Comparison of ENCODE assay signal across 23 mouse cellular contexts in genomic region chr16:35847138-35847537, GRCm38 (mm10). TPM values are rescaled to one million over a fixed set of nuclear protein-coding genes. Genes with fewer than 3 reads are reported as not detected.
A peak's percentile ranks its signal among the peaks of the same experiment; 100 is the strongest.
DNase-seq lines count a peak whose midpoint lies in the region; ATAC-seq and TF ChIP-seq lines count a peak whose summit lies in the region.
"Had no signal": no experiment of that assay in that cellular context is flagged by ENCODE, and none has a peak within 500 bp of the region (broad histone marks: within the 10 kb centered on the region; RNA-seq: fewer than 3 reads in every experiment).

No protein-coding gene starts in this region.

- intact Hi-C loops in heart, postnatal 25 days (cut with DNase I), result no loop called here

- peaks cover 0 to 3% of the 10 kb centered on the region in 2 experiments; a peak in 2 of 4 replicates for H3K36me3 ChIP-seq in MEL (ENCODE audit: control insufficient read depth in 1 of 2, insufficient read depth in 2 of 2, low read length in 2 of 2)
- H3K36me3 ChIP-seq: G1E had no signal

- H3K4me3 ChIP-seq in MEL (ENCODE audit: control insufficient read depth in 1 of 2, insufficient read depth in 1 of 2, low read depth in 2 of 2, low read length in 2 of 2), result no peak overlapping the region

- no peak overlapping the region for H3K27ac ChIP-seq in MEL (ENCODE audit: control insufficient read depth, low read depth, low read length)

- H3K4me1 ChIP-seq in MEL (ENCODE audit: control insufficient read depth in 1 of 2, insufficient read depth in 2 of 2, low read length in 2 of 2), result peaks cover 0 to 4% of the 10 kb centered on the region in 2 experiments; a peak in 1 of 4 replicates

- no peak overlapping the region for H3K9ac ChIP-seq in MEL (ENCODE audit: control insufficient read depth, low read depth, low read length, poor library complexity, severe bottlenecking)

- peak; percentile 59 for ATAC-seq in megakaryocyte, adult 5-6 weeks (ENCODE audit: poor library complexity, severe bottlenecking)
- ATAC-seq: activated CD4-positive, CD25-positive, alpha-beta regulatory T cell, adult 4 months; CD4-positive, CD25-positive, alpha-beta regulatory T cell, adult 4 months; Patski had no signal

- no peak for TF ChIP-seq CTCF in MEL (IDR thresholded peaks at IDR 0.05 in 2 of 3, conservative IDR thresholded peaks at IDR 0.05 in 1 of 3; ENCODE audit: control insufficient read depth in 1 of 3, insufficient read depth in 1 of 3, low read depth in 2 of 3, low read length in 3 of 3, poor library complexity in 1 of 3, severe bottlenecking in 1 of 3)

- no peak for TF ChIP-seq RAD21 in MEL (IDR thresholded peaks at IDR 0.05; ENCODE audit: low read depth, low read length)

- no peaks in the 10 kb centered on the region for H3K9me3 ChIP-seq in MEL (replicated peaks; ENCODE audit: insufficient read depth, low read length)
- H3K9me3 ChIP-seq: G1E had no signal

- TF ChIP-seq POLR2A in MEL (IDR thresholded peaks at IDR 0.05; ENCODE audit: control insufficient read depth in 1 of 2, insufficient read depth in 1 of 2, low read depth in 1 of 2, low read length in 2 of 2, poor library complexity in 1 of 2), result no peak

- DNase-seq in 416B (ENCODE audit: low read depth) (peak; percentile 53), MEL (ENCODE audit: low read depth, low spot score) (peak; percentile 28)
- DNase-seq in lung, postnatal 4 days, result no peak
- no peak for DNase-seq in heart, postnatal 25 days (ENCODE audit: low spot score)
- no peak for DNase-seq in layer of hippocampus, postnatal 25 days (ENCODE audit: extremely low spot score in 1 of 2, low spot score in 1 of 2)
- DNase-seq: adrenal gland, adult 2 months; adrenal gland, adult 8-10 months; adrenal gland, postnatal 10 days; adrenal gland, postnatal 14 days; adrenal gland, postnatal 25 days; adrenal gland, postnatal 36 days; B cell, adult 2 months; cerebellum, adult 11 months; cerebellum, adult 11-12 months; cerebellum, adult 18-20 months; cerebellum, adult 2 months; cerebellum, adult 8-10 months had no signal

- TF ChIP-seq EP300 in MEL (IDR thresholded peaks at IDR 0.05; ENCODE audit: low read depth in 1 of 2, low read length in 2 of 2), result no peak

- no peaks in the 10 kb centered on the region for H3K27me3 ChIP-seq in MEL (ENCODE audit: control insufficient read depth in 1 of 2, insufficient read depth in 2 of 2, low read length in 2 of 2)
- H3K27me3 ChIP-seq: CH12.LX, Patski had no signal

- H3K79me2 ChIP-seq in MEL (ENCODE audit: control insufficient read depth, insufficient read depth, low read length, poor library complexity), result no peaks in the 10 kb centered on the region

TF ChIP-seq in MEL, 35 proteins besides CTCF, POLR2A, EP300 and RAD21:
- TF ChIP-seq JUND (IDR thresholded peaks at IDR 0.05; ENCODE audit: low read depth, low read length), result no peak
- TF ChIP-seq MAX (IDR thresholded peaks at IDR 0.05; ENCODE audit: low read length), result no peak
- no peak for TF ChIP-seq MEF2A (IDR thresholded peaks at IDR 0.05; ENCODE audit: extremely low read depth, insufficient replicate concordance, low read depth, low read length, poor library complexity, severe bottlenecking)
- TF ChIP-seq USF1 (IDR thresholded peaks at IDR 0.05; ENCODE audit: low read depth, low read length), result no peak
- no peak for TF ChIP-seq UBTF (IDR thresholded peaks at IDR 0.05; ENCODE audit: borderline replicate concordance, insufficient read depth, low read depth, low read length)
- TF ChIP-seq GABPA (IDR thresholded peaks at IDR 0.05; ENCODE audit: low read depth, low read length), result no peak
- no peak for TF ChIP-seq BHLHE40 (IDR thresholded peaks at IDR 0.05; ENCODE audit: borderline replicate concordance, low read depth, low read length)
- no peak for TF ChIP-seq TBP (IDR thresholded peaks at IDR 0.05; ENCODE audit: low read depth, low read length)
- no peak for TF ChIP-seq MAFK (IDR thresholded peaks at IDR 0.05; ENCODE audit: borderline replicate concordance, low read depth, low read length)
- no peak for TF ChIP-seq POLR2AphosphoS5 (IDR thresholded peaks at IDR 0.05; ENCODE audit: borderline replicate concordance, low read depth, low read length)
- no peak for TF ChIP-seq KAT2A (conservative IDR thresholded peaks at IDR 0.05; ENCODE audit: low read depth, low read length)

RNA-seq across cellular contexts. Expression of gene Parp14, which starts 24.2 kb away (rescaled TPM):
- 0.98 and 1.2 TPM in 2 replicates for total RNA-seq in MEL (2012; rRNA removed)
- polyA plus RNA-seq in MEL (2012; ENCODE audit: insufficient read depth in 1 of 2, insufficient read length in 2 of 2, low read depth in 1 of 2, low replicate concordance in 2 of 2, missing spikeins in 1 of 2), result 1 to 10 TPM in 1 of 2 experiments, not detected in 1; 1.5 TPM
- total RNA-seq in megakaryocyte, adult 5-6 weeks (2015), result 35.4 and 36.6 TPM in 2 replicates
- 41.9 and 42.4 TPM in 2 replicates for total RNA-seq in megakaryocyte, adult 5-6 weeks (2017)
- 10 to 100 TPM; 11.6 to 11.8 TPM for total RNA-seq in heart, postnatal 25 days (2021)
- total RNA-seq in layer of hippocampus, postnatal 25 days (2021), result 1 to 10 TPM; 1.1 to 1.5 TPM

Comparison
In these comparisons a context has a peak if more than half of its experiments do, and no peak if none do; other contexts are left out.
1. DNase-seq: peak in 416B (single experiment) and MEL (single experiment); none in lung, postnatal 4 days (0 of 2), heart, postnatal 25 days (single experiment) and layer of hippocampus, postnatal 25 days (0 of 2).